ENCODE assay signal across 15 mouse cellular contexts in the genomic region with DNA sequence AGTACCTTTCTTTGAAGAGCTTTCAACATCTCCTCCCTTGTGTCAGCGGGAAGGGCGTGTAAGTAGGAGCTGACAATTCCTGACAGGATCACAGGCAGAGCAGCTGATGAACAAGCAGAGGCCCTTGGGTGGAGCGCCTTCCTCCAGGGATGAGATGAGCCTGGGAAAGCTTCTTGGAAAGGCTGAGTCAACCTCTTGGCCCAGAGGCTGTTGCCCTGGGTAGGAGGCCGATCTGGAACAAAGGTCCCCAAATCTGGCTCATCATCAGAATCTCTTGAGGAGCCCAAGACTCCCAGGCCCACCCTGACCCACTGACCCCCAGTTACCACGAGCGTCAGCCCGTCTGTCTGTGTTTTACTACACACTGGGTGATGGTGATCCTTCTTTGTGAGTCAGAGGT.
"Had no signal": no experiment of that assay in that cellular context is flagged by ENCODE, and none has a peak within 500 bp of the region (broad histone marks: within the 10 kb centered on the region; RNA-seq: fewer than 3 reads in every experiment).

No protein-coding gene starts in this region.

- H3K27ac ChIP-seq: kidney, postnatal 0 days; limb, embryonic 13.5 days; liver, embryonic 15.5 days; midbrain, embryonic 13.5 days; neural tube, embryonic 15.5 days; stomach, embryonic 15.5 days had no signal

- H3K9me3 ChIP-seq: limb, embryonic 13.5 days; liver, embryonic 15.5 days; midbrain, embryonic 13.5 days; neural tube, embryonic 15.5 days; stomach, embryonic 15.5 days had no signal

- H3K27me3 ChIP-seq: limb, embryonic 13.5 days; liver, embryonic 15.5 days; midbrain, embryonic 13.5 days; neural tube, embryonic 15.5 days; stomach, embryonic 15.5 days had no signal

- ATAC-seq: lung, postnatal 0 days; midbrain, embryonic 13.5 days had no signal

- H3K36me3 ChIP-seq: limb, embryonic 13.5 days; liver, embryonic 15.5 days; midbrain, embryonic 13.5 days; neural tube, embryonic 15.5 days; stomach, embryonic 15.5 days had no signal

- H3K4me3 ChIP-seq: limb, embryonic 13.5 days; liver, embryonic 15.5 days; midbrain, embryonic 13.5 days; myocyte; neural tube, embryonic 15.5 days; stomach, embryonic 15.5 days had no signal

- H3K4me1 ChIP-seq: limb, embryonic 13.5 days; liver, embryonic 15.5 days; midbrain, embryonic 13.5 days; neural tube, embryonic 15.5 days; stomach, embryonic 15.5 days had no signal

- H3K4me2 ChIP-seq: limb, embryonic 13.5 days; liver, embryonic 11.5 days; liver, embryonic 15.5 days; midbrain, embryonic 13.5 days; neural tube, embryonic 15.5 days; stomach, embryonic 15.5 days had no signal

- H3K9ac ChIP-seq: limb, embryonic 13.5 days; liver, embryonic 15.5 days; midbrain, embryonic 13.5 days; neural tube, embryonic 15.5 days; stomach, embryonic 15.5 days had no signal

- DNase-seq: kidney, postnatal 36 days; lung, adult 2 months; lung, postnatal 36 days; spleen, adult 18-20 months; thymus, adult 2 months; thymus, postnatal 36 days had no signal
